14 mouse cellular contexts compared by ENCODE assay signal in genomic region chr6:52505777-52506755, GRCm38 (mm10).
DNase-seq lines count a peak whose midpoint lies in the region; ATAC-seq lines count a peak whose summit lies in the region.
"Had no signal": no experiment of that assay in that cellular context is flagged by ENCODE, and none has a peak within 500 bp of the region (broad histone marks: within the 10 kb centered on the region; RNA-seq: fewer than 3 reads in every experiment).

No protein-coding gene starts in this region.

- H3K4me1 ChIP-seq in intestine, embryonic 15.5 days (replicated peaks): no peaks in the 10 kb centered on the region
- H3K4me1 ChIP-seq: midbrain, embryonic 10.5 days had no signal

- peak; percentile 43 for DNase-seq in gastrocnemius, adult 18-20 months (ENCODE audit: low spot score)
- DNase-seq in gastrocnemius, postnatal 4 days (ENCODE audit: low spot score in 2 of 2): no peak
- DNase-seq in MN1 (ENCODE audit: low spot score): peak; percentile 6
- peak; percentile 34 for DNase-seq in adrenal gland, postnatal 14 days
- peak; percentile 34 for DNase-seq in gonadal fat pad, adult 2 months (ENCODE audit: low read depth)
- no peak for DNase-seq in neural tube, embryonic 10.5 days (ENCODE audit: extremely low spot score, low spot score)
- no peak for DNase-seq in spleen, postnatal 36 days (ENCODE audit: low spot score in 2 of 2)
- DNase-seq: kidney, adult 18-20 months; lung, postnatal 10 days; thymus, postnatal 25 days had no signal

- H3K9ac ChIP-seq in intestine, embryonic 15.5 days: no peak overlapping the region

- no peak overlapping the region for H3K4me2 ChIP-seq in intestine, embryonic 15.5 days (replicated peaks)
- H3K4me2 ChIP-seq: liver, embryonic 11.5 days had no signal

- H3K4me3 ChIP-seq in intestine, embryonic 15.5 days (replicated peaks): no peak overlapping the region
- H3K4me3 ChIP-seq: erythroblast, embryonic 14.5 days; midbrain, embryonic 10.5 days had no signal

- no peak overlapping the region for H3K27ac ChIP-seq in intestine, embryonic 15.5 days
- H3K27ac ChIP-seq: midbrain, embryonic 10.5 days had no signal

- no peaks in the 10 kb centered on the region for H3K27me3 ChIP-seq in intestine, embryonic 15.5 days (replicated peaks)

- ATAC-seq in intestine, embryonic 15.5 days: no peak

- H3K36me3 ChIP-seq in intestine, embryonic 15.5 days: no peaks in the 10 kb centered on the region
- H3K36me3 ChIP-seq: midbrain, embryonic 10.5 days had no signal

- H3K9me3 ChIP-seq in intestine, embryonic 15.5 days: no peaks in the 10 kb centered on the region
- H3K9me3 ChIP-seq: midbrain, embryonic 10.5 days had no signal

- 84% methylated on average over 9 of the region's 9 CpGs for WGBS in intestine, embryonic 15.5 days

Comparison
In these comparisons a context has a peak if more than half of its experiments do, and no peak if none do; other contexts are left out.
1. DNase-seq: peak in gastrocnemius, adult 18-20 months (single experiment), MN1 (single experiment), adrenal gland, postnatal 14 days (single experiment) and gonadal fat pad, adult 2 months (single experiment); none in gastrocnemius, postnatal 4 days (0 of 2), neural tube, embryonic 10.5 days (single experiment) and spleen, postnatal 36 days (0 of 2).